Mouse (Mus musculus) gastrocnemius, postnatal 14 days (tissue): ENCODE measurements at regions not wholly inside any gene's neighbourhood (a gene's known extent, or its start where the extent isn't known, plus 50 kb on each side); places are given as distances from the start of the nearest gene placed in this dataset.

Experiments
- DNase-seq: peaks from one replicate; pipeline ENCODE4 v3.0.0; 2021; ENCODE audit warnings: mixed read lengths
- intact Hi-C: fragments of 180-260 bp; cut with DNase I; formaldehyde crosslinking; loops from one replicate; pipeline ENCODE4 v1.15.1; 2025; ENCODE audit warnings: low total_unique reads

- no peak for DNase-seq
- intact Hi-C loops = no loop called here
Observed at GRCm38 (mm10) chr16:79718230-79718629, 627.3 kb upstream of the Tmprss15 start.

- intact Hi-C loops = no loop called here
- DNase-seq = no peak
Observed at GRCm38 (mm10) chr16:79692444-79692843, 601.5 kb upstream of the Tmprss15 start.

GRCm38 (mm10) chr16:79651162-79651741 is 560.4 kb upstream of the Tmprss15 start:
- intact Hi-C loops = no loop called here
- DNase-seq = no peak

GRCm38 (mm10) chr16:79640898-79641297 is 550.0 kb upstream of the Tmprss15 start:
- DNase-seq = no peak
- intact Hi-C loops = no loop called here

GRCm38 (mm10) chr16:79627139-79627538 is 536.2 kb upstream of the Tmprss15 start:
- intact Hi-C loops = no loop called here
- no peak for DNase-seq

- no peak for DNase-seq
- intact Hi-C loops = no loop called here
Observed at GRCm38 (mm10) chr16:79611002-79611401, 520.1 kb upstream of the Tmprss15 start.

- no peak for DNase-seq
- intact Hi-C loops = no loop called here
Observed at GRCm38 (mm10) chr16:79590891-79591290, 500.0 kb upstream of the Tmprss15 start.

- no peak for DNase-seq
- intact Hi-C loops = no loop called here
Observed at GRCm38 (mm10) chr16:79585745-79586144, 494.8 kb upstream of the Tmprss15 start.

GRCm38 (mm10) chr16:79570867-79571266 is 480.0 kb upstream of the Tmprss15 start:
- intact Hi-C loops = no loop called here
- no peak for DNase-seq

GRCm38 (mm10) chr16:79534370-79534769 is 443.5 kb upstream of the Tmprss15 start:
- intact Hi-C loops = no loop called here
- DNase-seq = no peak

- intact Hi-C loops = no loop called here
- no peak for DNase-seq
Observed at GRCm38 (mm10) chr16:79492493-79492892, 401.6 kb upstream of the Tmprss15 start.

GRCm38 (mm10) chr16:79450871-79451270 is 360.0 kb upstream of the Tmprss15 start:
- DNase-seq = no peak
- intact Hi-C loops = no loop called here

GRCm38 (mm10) chr16:79449732-79450131 is 358.8 kb upstream of the Tmprss15 start:
- no peak for DNase-seq
- intact Hi-C loops = no loop called here

- intact Hi-C loops = no loop called here
Observed at GRCm38 (mm10) chr16:79407385-79407784, 316.5 kb upstream of the Tmprss15 start.

GRCm38 (mm10) chr16:79406216-79406615 is 315.3 kb upstream of the Tmprss15 start:
- DNase-seq = no peak
- intact Hi-C loops = no loop called here

More at GRCm38 (mm10) chr16:79407385-79407784, 316.5 kb upstream of the Tmprss15 start:
- DNase-seq = no peak

- intact Hi-C loops = no loop called here
- DNase-seq = no peak
Observed at GRCm38 (mm10) chr16:79404064-79404463, 313.2 kb upstream of the Tmprss15 start.

GRCm38 (mm10) chr16:79400100-79400499 is 309.2 kb upstream of the Tmprss15 start:
- intact Hi-C loops = no loop called here
- DNase-seq = no peak

- no peak for DNase-seq
- intact Hi-C loops = no loop called here
Observed at GRCm38 (mm10) chr16:79398476-79398875, 307.6 kb upstream of the Tmprss15 start.

- no peak for DNase-seq
- intact Hi-C loops = no loop called here
Observed at GRCm38 (mm10) chr16:79394425-79394824, 303.5 kb upstream of the Tmprss15 start.

- intact Hi-C loops = no loop called here
- DNase-seq = no peak
Observed at GRCm38 (mm10) chr16:79386421-79386820, 295.5 kb upstream of the Tmprss15 start.

- intact Hi-C loops = no loop called here
- DNase-seq = no peak
Observed at GRCm38 (mm10) chr16:79350127-79350526, 259.2 kb upstream of the Tmprss15 start.

GRCm38 (mm10) chr16:79342453-79342852 is 251.6 kb upstream of the Tmprss15 start:
- DNase-seq = no peak
- intact Hi-C loops = no loop called here
